Mouse (Mus musculus): ENCODE data around the gene Popdc2.

DNA sequence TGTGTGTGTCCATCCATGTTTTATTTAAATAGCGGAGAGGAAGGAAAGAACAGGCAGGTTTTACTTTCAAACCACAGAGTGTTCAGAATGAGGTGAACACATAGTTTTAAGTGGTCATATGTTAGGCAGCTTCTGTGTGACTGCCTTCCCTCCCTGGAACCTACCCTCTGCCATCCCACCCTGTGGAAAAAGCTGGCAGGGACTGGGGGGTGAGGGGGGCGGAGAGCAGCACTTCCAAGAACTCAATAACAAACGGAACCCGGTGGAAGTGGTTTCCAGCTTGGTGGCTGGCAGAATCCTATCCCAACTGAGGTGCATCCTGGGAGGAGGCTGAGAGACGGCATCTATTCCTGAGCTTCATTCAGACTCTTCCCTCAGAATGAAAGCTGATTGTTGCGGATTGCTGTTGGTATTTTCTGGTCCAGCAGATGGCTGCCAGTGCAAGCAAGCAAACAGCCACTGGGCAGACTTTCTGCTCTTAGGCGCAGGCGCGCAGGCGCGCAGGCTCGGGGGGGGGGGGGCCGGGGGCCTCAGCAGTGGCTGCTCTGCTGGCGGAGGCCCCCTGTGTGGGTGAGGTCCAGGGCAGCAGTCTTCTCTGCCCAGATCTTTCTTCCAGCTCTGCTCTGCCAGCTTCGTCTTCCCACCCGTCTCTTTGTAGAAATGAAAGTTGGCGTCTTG lies 14.3 kb downstream of the Popdc2 start:
- TF ChIP-seq EP300 (IDR thresholded peaks at IDR 0.05; ENCODE audit: low read depth) (no peak), CTCF (IDR thresholded peaks at IDR 0.05; ENCODE audit: low read depth) (no peak)

Data from heart, postnatal 0 days (tissue).